Mouse (Mus musculus): ENCODE results near the gene Eif2s2.
"Not testable (repeated sequence)": the region's sequence is repeated elsewhere in the genome, so short reads cannot be mapped to it uniquely, and the experiment has no call there.

Gene Eif2s2

GRCm38 (mm10) chr2:154892201-154893044 lies at the start of gene Eif2s2:
Gene Eif2s2, minus strand, starts transcription at chr2:154892935.
- DNase-seq = peak; percentile 99

- DNase-seq = no peak
These were observed 49.2 kb upstream of the Eif2s2 start for GRCm38 (mm10) chr2:154941952-154942351.

- no peak for DNase-seq
These were observed 45.0 kb upstream of the Eif2s2 start for GRCm38 (mm10) chr2:154937547-154938390.

- no peak for DNase-seq
These were observed 43.9 kb upstream of the Eif2s2 start for GRCm38 (mm10) chr2:154936536-154937155.

GRCm38 (mm10) chr2:154936106-154936505 lies 43.4 kb upstream of the Eif2s2 start:
- DNase-seq = no peak

GRCm38 (mm10) chr2:154933884-154934283 lies 41.1 kb upstream of the Eif2s2 start:
- no peak for DNase-seq

- no peak for DNase-seq
These were observed 35.6 kb upstream of the Eif2s2 start for GRCm38 (mm10) chr2:154928298-154928697.

GRCm38 (mm10) chr2:154926843-154927242 lies 34.1 kb upstream of the Eif2s2 start:
- DNase-seq = peak; percentile 34

- DNase-seq = no peak
These were observed 32.8 kb upstream of the Eif2s2 start for GRCm38 (mm10) chr2:154925411-154926031.

GRCm38 (mm10) chr2:154922134-154922533 lies 29.4 kb upstream of the Eif2s2 start:
- DNase-seq = not testable (repeated sequence)

- DNase-seq = no peak
These were observed 28.2 kb upstream of the Eif2s2 start for GRCm38 (mm10) chr2:154920896-154921295.

GRCm38 (mm10) chr2:154917866-154918641 lies 25.3 kb upstream of the Eif2s2 start:
- no peak for DNase-seq

- peak; percentile 72 for DNase-seq
These were observed 23.8 kb upstream of the Eif2s2 start for GRCm38 (mm10) chr2:154916547-154916946.

- peak; percentile 35 for DNase-seq
These were observed 23.3 kb upstream of the Eif2s2 start for GRCm38 (mm10) chr2:154915922-154916541.

- no peak for DNase-seq
These were observed 17.1 kb upstream of the Eif2s2 start for GRCm38 (mm10) chr2:154909789-154910188.

GRCm38 (mm10) chr2:154908223-154908622 lies 15.5 kb upstream of the Eif2s2 start:
- DNase-seq = not testable (repeated sequence)

GRCm38 (mm10) chr2:154905796-154906195 lies 13.1 kb upstream of the Eif2s2 start:
- no peak for DNase-seq

- no peak for DNase-seq
These were observed 9.4 kb upstream of the Eif2s2 start for GRCm38 (mm10) chr2:154902111-154902510.

GRCm38 (mm10) chr2:154899412-154899811 lies 6.7 kb upstream of the Eif2s2 start:
- DNase-seq = not testable (repeated sequence)

- DNase-seq = not testable (repeated sequence)
These were observed 6.3 kb upstream of the Eif2s2 start for GRCm38 (mm10) chr2:154899004-154899403.

GRCm38 (mm10) chr2:154893548-154893947 lies 813 bp upstream of the Eif2s2 start:
- DNase-seq = no peak

- no peak for DNase-seq
These were observed 280 bp upstream of the Eif2s2 start for GRCm38 (mm10) chr2:154893045-154893385.
